Mouse (Mus musculus) stomach, postnatal 0 days (tissue): ENCODE data around the gene Pbx2.

Experiments
- CTCF ChIP-seq: IDR thresholded peaks from 2 replicates; pipeline ENCODE4 v1.5.1; 2016; ENCODE audit warnings: antibody characterized with exemption, low read depth, mild to moderate bottlenecking, moderate library complexity
- EP300 ChIP-seq: optimal IDR thresholded peaks from 2 replicates; pipeline ENCODE3; 2016; ENCODE audit warnings: antibody characterized with exemption

- TF ChIP-seq EP300, result no peak
- TF ChIP-seq CTCF, result no peak
Measured at GRCm38 (mm10) chr17:34561200-34561599, 29.9 kb upstream of the Pbx2 start.
